Mouse (Mus musculus) brain, embryonic 18.5 days (tissue): ENCODE data around the gene Hoxd12.

Source experiments
- DNase-seq: peaks from one replicate; pipeline ENCODE4 v3.0.0-alpha.2; 2012; ENCODE audit warnings: low read depth, low spot score

The Hoxd12 gene

DNA sequence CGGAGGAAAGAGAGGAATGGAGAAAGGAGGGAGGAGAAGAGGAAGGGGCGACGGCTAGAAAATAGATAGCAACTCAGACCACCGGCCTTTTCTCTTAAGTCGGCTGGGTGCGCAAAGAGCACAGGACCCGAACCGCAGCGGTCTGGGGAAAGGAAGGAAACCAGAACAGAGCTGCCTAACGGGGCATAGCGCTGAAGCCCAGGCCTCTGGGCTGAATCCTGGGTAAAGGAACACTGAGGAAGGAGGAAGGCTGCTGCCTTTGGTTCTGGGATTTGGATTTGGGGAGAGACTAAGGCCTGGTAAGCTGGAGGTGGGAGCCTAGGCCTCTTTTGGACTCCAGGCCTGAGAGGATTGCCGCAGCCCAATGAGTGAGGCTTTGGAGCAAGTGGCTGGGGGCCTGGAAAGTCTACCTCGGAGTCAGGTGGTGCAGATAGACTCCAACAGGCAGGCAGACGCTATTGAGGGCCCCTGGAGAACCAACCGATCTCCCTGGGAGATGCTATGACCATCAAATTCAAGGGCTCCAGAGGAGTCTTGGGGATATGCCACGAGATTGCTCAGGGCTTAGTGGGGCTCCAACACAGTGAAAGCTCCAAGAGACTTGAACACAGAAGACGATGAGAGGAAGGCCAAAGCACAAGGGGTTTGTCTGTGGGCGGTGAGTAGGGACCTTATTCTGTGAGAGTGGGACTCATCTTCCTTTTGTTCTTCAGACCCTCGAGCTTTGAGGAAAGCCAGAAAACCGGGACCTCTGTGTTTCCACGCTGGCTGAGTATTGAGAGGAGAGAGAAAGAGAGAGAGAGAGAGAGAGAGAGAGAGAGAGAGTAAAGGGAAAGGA is 6.0 kb downstream of the Hoxd12 start:
- DNase-seq, result no peak

DNA sequence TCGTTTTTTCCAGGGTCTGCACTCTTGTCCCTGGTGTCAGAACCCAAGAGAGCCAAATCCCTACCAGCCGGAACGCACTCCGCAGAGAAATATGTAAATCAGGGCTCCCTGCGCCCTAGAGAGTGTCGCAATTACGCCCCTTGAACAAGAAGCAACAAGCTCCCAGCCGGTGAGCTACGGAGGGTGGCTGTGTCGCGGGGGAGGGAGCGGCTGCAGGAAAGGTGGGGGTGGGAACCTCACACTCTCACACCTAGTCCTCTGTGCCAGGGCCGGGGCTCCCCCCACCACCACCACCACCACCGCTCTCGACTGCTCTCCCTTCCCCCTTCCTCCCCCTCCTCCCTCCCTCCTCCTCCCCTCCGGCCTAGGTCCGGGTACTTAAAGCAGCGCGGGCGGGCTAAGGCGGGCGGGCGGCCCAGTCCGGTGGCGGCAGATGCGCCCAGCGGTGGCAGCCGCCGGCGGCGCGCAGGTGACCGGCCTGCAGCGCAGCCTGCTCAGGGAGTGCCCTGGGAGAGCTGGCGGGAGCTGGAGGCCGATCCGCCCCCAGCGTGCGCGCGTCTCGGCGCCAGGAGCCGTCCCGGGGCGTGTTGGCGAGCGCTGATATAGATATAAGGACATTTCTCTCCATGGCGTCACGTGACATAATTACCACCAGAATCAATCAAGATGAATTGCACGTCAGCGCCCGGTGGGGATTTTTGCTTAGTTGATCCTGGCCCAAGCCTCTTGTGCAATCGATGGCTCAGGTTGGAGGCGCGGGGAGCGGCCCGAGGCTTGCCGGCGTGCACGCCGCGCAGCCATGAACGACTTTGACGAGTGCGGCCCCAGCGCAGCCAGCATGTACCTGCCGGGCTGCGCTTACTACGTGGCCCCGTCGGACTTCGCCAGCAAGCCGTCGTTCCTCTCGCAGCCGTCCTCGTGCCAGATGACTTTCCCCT is 7.0 kb downstream of the Hoxd12 start:
- DNase-seq, result no peak

DNA sequence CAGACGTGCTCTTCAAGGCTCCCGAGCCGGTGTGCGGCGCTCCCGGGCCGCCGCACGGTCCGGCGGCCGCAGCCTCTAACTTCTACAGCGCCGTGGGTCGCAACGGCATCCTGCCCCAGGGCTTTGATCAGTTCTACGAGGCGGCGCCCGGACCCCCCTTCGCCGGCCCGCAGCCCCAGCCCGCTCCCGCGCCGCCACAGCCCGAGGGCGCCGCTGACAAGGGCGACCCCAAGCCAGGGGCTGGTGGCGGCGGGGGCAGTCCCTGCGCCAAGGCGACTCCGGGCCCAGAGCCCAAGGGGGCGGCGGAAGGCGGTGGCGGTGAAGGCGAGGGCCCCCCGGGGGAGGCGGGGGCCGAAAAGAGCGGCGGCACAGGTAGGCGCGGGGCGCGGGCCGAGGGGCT is 8.0 kb downstream of the Hoxd12 start:
- no peak for DNase-seq

DNA sequence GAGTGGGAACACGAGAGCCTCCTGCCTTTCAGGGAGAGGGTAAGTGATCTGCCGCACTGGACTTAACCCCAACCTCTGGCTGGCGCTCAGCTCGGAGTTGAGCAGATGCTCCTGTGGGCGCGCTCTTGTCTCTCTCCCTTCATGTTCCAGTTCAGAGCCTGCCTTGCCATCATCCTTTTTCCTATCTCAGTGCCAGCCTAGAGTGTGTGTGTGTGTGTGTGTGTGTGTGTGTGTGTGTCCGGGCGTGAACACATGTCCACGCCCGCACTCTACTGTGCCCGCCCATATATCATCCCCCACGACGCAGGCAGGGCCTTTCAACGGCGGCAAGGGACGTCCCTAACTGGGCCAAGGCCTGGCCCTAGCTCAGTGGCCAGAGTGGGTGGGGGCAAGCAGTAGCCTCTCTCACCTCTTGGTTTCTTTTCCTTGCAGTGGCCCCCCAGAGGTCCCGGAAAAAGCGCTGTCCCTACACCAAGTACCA is 8.7 kb downstream of the Hoxd12 start:
- DNase-seq, result no peak

DNA sequence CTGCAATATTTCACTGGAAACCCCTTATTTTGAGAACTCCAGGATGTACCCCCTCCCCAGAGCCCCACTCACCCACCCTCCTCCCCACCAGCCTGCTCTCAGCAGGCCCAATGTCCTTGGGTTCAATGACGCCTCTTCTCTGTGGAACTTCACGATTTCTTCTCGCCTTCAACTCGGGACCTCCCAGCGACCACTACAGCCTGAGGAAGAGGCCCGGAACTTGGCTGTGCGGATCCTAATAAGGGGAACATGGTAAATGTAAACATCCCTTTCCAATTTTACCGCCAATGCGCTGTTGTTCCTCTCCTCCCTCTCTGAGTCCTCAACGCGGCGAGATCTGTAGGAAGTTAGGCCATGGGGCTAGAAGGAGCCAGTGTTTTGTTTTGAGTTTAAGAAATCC is 9.3 kb downstream of the Hoxd12 start:
- DNase-seq, result no peak

DNA sequence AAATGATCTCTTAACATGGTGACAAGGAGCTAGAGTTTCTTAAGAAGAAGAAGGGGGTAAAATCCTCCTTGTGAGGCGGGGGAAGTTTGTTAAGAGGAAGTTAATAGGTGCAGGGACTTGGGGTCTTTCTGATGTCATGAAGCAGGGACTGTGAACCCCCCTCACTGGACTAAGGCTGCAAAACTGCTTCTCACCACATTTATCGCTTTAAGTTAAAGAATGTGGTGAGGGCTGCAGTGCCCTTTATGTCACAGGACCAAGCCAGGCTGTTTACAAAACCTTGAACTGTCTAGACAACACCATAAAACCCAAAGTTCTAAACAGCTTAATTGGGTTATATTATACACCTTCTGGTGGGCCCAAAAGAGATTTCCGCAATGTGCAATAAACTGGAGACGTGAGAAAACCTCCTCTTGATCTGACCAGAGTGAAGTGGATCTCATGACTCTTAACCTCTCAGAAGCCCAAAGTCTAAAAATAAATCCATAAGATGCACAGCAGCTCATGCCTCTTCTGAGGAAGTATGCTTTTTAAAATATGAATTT is 10.3 kb downstream of the Hoxd12 start:
- DNase-seq, result no peak

DNA sequence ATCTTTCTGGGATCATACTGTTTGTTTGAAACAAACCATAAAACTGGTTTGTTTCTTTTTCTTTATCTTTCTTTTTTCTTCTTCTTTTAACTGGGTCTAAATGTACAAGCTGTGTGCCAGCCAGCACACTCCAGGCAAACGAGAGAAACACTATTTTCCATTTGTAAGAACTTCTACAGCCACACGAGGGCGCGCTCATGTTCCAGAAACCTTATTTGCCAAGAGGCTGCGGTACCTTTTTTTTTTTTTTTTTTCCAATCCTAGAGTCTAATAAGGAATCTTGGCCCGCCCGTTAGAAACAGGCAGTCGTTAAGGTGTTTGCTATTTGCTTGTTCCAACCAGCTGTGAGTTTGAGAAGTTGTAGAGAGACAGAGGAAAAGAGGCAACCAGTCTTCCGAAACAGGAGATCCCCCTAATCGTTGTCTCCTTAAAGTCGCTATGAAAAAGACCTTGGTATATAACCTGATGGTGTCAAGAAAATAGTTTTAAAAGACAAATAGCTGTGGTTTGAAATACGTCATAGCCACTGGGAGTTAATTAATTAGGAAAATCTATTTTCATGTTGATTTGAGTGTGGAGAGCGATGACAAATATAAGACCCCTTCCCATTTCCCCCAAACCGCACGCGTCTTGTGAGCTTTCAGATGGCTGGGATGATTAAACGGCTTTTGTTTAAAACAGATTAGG is 11.6 kb downstream of the Hoxd12 start:
- DNase-seq, result no peak

DNA sequence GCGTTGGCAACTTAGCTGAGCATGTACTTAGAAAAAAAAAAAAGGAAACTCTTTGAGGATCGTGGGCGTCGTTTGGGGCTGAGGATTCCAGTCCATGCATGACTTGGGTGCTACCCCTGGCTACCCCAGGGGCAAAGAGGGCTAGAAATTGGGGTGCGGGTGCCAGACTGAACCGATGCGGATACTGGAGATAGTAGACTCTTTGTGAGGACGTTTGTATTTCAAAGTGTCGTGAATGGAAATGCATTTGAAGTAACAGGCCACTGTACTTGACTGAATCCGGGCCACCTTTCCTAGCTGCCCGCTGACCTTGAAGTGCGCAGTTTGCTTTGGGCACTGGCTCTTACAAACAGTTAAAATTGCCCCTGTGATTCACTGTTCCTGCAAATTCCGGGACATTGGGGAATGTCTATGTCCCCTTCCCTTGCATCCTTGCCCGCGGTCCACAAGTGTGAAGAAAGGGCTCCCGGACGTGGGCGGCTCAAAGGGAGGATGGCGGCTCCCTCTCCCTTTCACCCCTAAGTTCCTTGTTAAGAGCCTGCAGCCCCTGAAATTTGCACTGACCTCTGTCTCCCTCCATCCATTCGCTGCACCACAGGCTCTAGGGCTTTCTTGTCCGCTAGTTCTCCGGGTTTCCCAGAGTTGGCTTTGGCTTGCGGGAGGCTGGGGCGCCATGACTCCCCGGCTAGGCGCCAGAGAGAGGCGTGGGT is 12.3 kb downstream of the Hoxd12 start:
- DNase-seq, result no peak

DNA sequence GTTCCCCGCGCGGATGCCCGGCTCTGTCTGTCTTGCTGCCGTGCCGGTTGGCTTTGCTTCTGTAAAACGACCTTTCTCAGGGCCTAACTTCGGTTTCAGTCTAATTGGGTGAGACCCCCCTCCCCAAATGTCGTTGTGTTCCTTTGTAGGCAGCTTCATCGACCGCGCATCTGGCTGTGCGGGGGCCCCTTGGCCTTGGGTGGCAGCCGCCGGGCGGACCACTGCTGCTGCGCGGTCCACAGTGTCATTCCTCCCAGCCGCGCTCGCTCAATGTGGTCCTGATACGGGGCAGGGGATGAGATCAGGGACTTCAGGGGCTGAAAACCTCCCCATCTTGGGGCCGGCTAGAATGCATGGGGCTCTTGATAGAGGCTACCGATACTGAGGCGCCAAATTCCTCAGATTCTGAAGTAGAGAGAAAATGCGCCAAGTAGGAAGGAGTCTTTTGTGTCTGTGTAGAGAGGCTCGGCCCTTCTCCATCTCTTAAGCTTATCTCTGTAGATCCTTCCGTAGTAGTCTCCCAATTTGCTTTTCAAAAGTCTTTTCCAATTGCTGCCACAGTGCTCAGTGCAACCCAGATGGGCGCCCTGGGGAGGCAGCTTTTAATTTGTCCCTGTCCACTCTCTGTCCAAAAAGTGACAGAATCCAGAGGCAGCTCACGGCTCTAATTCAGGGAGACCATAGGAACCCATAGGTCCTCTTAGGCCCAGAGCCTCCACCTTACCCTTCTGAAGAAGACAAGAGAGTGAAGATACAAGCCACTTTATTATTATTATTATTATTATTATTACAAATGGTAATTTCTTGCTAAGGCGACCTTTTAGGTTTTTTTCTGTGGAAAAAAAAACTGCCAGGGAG is 13.1 kb downstream of the Hoxd12 start:
- no peak for DNase-seq

DNA sequence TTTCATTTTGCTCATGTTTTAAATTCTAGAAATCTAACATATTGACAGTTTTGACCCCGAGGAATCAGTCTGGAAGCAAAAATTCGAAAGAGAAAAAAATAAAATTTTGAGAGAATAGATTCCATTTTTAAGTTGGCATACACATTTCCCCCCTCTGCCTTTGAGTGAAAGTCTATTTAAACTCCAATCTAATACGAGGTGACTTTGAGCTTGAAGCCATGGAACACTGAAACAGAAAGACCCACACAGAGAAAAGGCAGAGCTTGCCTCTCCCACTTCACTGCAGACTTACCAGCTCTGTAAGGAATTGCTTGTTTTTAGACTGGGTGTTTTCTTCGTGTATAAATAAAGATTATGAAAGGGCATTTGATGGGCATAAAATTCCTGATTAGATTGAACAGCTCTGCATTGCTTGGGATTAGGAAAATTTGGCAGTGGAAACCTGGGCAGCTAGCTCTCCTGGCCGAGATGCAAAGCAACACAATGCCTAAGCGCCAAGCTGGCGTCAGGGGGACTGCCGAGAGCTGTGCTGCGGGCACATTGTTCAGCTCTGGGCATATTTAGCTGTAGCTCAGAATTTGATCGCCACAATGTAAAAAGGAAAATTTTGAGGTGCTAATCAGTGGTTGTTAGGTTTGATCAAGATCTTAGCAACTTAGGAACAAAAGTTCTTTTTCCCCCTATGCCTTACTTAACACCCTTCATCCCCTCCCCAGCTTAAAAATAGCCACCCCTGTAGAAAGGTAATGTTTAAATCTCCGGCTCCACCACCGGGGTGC is 14.2 kb downstream of the Hoxd12 start:
- no peak for DNase-seq

DNA sequence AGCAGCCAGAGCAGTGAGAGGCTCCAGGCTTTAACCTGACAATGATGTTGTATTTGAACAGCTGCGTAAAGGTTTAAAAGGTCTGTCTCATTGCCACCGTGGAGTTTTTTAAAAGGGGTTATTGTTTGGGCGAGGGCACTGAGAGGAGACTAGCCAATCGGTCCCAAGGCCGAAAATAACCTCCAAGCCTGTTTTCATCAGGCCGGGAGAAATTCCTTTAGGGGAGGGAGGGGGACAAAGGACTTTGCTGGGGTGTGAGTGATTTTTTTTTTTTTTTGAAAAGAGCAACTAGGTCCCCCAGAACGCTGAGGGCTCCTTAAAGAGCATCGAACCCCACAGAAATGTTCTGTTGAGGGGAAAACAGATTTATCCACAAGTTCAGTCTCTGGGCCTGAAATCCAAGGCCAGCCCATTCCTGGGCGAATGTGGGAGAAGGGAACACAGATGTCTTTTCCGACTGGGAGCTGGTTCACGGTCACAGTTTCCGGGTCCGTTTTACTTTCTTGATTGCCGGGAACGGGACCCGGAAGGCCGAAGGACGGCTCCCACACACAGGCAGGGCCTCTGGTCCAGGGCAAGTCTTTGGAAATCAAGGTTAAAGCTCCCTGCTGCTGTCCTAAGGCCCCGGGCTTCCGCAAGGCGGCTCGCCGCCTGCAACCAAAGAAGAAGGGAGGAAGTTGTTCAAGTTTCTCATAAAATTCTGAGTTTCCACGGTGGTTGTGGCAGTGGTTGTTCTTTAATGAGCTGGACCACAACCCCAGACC is 14.9 kb downstream of the Hoxd12 start:
- DNase-seq, result no peak

DNA sequence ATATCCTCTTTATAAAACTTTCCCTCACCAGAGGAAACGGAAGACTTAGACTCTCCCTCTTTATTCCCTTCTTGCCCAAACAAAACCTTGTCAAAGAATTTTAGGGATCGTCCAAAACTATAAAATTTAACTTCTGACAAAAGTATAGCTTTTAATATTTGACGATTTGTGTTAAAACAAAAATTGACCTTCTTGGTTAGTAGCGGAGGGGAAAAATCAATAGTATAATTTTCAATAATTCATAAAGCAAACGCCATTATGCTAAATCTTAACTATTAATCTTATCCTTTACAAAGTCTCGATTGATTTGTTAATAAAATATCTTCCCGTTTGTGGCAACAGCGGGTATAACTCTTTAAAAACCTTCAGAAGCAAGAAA is 15.5 kb downstream of the Hoxd12 start:
- DNase-seq, result no peak

DNA sequence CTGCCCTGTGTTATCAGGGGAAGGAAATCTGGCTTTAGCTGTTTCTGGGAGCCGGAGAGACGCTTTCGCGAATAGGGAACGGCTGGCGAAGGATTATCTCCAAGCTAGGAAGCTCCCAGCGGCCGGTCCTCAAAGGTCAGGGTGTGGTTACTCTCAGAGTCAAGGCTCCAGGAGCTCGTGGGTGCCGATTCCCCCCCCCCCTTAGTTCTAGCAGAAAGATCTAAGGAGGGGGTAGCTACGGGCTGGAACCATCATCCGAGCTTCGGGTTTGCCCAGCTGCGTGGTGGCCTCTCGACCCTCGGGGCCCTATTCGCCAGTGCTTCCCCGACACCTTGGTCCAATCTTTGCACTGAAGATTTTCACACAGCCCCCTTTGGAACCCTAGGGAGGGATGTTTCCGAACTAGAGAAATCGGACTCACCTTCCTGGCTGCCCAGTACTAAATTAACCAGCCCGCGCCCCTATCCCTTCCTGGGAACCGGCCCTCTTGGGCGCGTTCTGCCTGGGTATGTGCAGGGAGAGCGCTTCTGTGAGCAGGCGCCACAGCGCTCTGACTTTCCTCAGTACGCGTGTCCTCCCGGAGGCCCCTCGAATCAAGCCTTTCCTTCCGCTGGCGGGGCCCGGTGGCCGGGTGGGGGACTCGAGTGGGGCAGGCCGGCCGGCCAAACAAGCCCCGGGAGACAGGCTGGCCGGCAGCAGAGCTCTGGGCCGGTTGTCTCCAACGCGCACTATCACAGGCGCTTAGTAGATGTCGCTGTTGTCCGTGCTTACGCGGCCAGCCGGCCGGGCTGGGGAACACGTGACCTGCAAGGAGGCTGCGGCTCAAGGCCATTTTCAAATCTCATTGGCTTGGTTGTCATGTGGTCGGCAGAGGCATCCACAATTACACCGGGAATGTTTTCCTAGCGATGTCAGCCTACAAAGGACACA is 16.5 kb downstream of the Hoxd12 start, which contains the start of gene Hoxd10:
Gene Hoxd10, plus strand, starts transcription at position 903 of the 930 bp plus-strand sequence.
- no peak for DNase-seq

DNA sequence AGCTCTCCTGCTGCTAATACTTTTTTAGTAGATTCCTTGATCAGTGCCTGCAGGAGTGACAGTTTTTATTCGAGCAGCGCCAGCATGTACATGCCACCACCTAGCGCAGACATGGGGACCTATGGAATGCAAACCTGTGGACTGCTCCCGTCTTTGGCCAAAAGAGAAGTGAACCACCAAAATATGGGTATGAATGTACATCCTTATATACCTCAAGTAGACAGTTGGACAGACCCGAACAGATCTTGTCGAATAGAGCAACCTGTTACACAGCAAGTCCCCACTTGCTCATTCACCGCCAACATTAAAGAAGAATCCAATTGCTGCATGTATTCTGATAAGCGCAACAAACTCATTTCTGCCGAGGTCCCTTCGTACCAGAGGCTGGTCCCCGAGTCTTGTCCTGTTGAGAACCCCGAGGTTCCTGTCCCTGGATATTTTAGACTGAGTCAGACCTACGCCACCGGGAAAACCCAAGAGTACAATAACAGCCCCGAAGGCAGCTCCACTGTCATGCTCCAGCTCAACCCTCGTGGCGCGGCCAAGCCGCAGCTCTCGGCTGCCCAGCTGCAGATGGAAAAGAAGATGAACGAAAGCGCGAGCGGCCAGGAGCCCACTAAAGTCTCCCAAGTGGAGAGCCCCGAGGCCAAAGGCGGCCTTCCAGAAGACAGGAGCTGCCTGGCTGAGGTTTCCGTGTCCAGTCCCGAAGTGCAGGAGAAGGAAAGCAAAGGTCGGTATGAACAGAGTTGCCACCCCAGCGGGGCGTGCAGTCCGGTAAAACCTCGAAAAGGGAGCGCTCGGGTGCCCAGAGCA is 17.4 kb downstream of the Hoxd12 start:
- DNase-seq, result no peak

DNA sequence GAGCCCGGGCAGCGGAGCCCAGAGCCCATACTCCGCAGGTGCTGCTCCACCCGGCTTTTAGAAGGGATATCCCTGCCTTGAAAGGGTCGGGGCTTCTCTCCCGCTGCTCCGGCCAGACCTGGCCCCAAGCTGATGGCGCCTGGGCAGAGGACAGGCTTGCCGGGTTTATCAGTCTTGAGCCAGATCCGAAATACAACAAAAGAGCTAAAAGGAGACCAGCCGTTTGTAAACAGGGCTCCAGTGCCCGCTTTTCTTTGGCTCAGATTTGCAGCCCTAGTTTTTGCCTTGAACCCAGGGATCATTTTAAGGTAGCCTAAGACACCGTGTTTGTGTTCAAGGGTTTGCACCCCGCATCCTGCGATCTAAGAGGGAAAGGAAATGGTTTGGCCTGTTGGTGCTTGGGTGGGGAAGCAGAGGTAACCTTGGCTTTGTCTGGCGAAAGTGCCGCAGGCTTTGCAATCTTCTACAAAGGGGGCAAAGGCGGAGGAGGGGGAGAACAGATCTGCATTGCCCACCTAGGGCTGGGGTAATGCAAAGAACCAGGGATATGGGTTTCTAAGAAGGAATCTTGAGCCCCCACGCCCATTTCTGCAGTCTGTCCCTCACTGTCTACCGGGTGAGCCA is 18.1 kb downstream of the Hoxd12 start:
- DNase-seq, result no peak

DNA sequence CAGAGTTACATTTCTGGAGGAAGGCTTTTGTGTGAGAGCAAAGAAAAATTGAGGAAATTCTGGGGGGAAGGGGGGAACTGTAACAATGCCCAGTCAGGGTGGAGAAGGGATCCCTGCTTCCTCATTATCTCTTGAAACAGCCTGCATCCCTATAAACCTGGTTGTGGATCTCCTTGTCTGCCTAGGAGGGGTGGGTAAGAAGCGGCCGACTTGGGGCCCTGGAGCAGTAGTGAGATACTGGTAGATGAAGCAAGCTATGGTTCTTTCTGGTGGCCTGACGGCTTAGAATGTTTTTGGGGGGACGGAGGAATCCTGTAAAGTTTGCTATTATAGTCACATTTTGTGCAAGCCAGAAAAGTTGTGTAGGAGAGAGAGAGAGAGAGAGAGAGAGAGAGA is 18.6 kb downstream of the Hoxd12 start:
- DNase-seq, result no peak
